Mouse (Mus musculus): ENCODE data around the gene Sympk. TPM values are rescaled to one million over a fixed set of nuclear protein-coding genes. Genes with fewer than 3 reads are reported as not detected.

The Sympk gene
- polyA plus RNA-seq, 1 experiment from 2014 or later, result 10.4 TPM

DNA sequence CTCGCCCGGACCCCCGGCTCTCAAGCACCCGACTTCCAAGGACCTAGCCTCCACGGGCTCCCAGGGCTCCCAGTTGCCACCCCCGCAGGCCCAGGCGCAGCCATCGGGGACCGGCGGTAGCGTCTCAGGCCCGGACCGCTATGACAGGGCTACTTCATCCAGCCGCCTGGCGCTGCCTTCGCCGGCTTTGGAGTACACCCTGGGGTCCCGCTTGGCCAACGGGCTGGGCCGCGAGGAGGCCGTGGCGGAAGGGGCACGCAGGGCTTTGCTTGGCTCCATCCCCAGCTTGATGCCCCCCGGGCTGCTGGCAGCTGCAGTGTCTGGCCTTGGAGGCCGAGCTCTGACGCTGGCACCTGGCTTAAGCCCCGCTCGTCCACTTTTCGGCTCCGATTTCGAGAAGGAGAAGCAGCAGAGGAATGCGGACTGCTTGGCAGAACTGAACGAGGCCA is 19.5 kb upstream of the Sympk start:
- 8% methylated on average over 34 of the region's 34 CpGs for WGBS
- Histone ChIP-seq H3K4me2 (replicated peaks; ENCODE audit: low read depth, low read length) (peak overlapping the region; percentile 95), H3K9me3 (ENCODE audit: low read length) (no peaks in the 10 kb centered on the region), H3K36me3 (ENCODE audit: insufficient read depth, low read length) (no peaks in the 10 kb centered on the region), H3K27ac (ENCODE audit: low read length) (peak overlapping the region; percentile 90), H3K9ac (replicated peaks; ENCODE audit: low read depth) (peak overlapping the region; percentile 65), H3K4me3 (ENCODE audit: low read depth, low read length) (peak overlapping the region; percentile 78), H3K27me3 (replicated peaks; ENCODE audit: insufficient read depth, low read length) (no peaks in the 10 kb centered on the region), H3K4me1 (ENCODE audit: insufficient read depth, low read depth, low read length) (peaks cover 38% of the 10 kb centered on the region)
- ATAC-seq, result peak; percentile 3; the same call in 1 of the 2 replicates
- TF ChIP-seq CTCF (IDR thresholded peaks at IDR 0.05), result no peak
- no peak for TF ChIP-seq EP300 (IDR thresholded peaks at IDR 0.05)
- no peak for DNase-seq (ENCODE audit: low spot score)

DNA sequence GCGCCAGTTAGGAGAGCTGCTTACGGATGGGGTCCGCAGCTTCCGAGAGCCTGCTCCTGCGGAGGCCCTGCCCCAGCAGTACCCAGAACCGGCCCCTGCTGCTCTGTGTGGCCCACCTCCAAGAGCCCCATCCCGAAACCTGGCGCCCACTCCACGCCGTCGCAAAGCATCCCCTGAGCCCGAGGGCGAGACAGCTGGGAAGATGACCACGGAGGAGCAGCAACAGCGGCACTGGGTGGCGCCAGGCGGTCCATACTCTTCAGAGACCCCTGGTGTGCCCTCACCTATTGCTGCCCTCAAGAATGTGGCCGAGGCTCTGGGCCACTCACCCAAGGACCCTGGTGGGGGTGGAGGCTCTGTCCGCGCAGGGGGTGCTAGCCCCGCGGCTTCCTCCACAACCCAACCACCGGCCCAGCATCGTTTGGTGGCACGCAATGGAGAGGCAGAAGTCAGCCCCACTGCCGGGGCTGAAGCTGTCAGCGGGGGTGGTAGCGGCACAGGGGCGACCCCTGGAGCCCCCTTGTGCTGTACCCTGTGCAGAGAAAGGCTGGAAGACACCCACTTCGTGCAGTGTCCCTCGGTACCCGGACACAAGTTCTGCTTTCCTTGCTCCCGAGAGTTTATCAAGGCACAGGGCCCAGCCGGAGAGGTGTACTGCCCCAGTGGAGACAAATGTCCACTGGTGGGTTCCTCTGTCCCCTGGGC is 18.6 kb upstream of the Sympk start:
- DNase-seq (ENCODE audit: low spot score) (no peak), ATAC-seq (no peak)
- H3K27me3 ChIP-seq (replicated peaks; ENCODE audit: insufficient read depth, low read length), result no peaks in the 10 kb centered on the region
- peak overlapping the region; percentile 95 for H3K4me2 ChIP-seq (replicated peaks; ENCODE audit: low read depth, low read length)
- H3K36me3 ChIP-seq (ENCODE audit: insufficient read depth, low read length), result no peaks in the 10 kb centered on the region
- no peak for TF ChIP-seq EP300 (IDR thresholded peaks at IDR 0.05)
- no peak for TF ChIP-seq CTCF (IDR thresholded peaks at IDR 0.05)
- H3K4me3 ChIP-seq (ENCODE audit: low read depth, low read length), result no peak overlapping the region
- no peak overlapping the region for H3K9ac ChIP-seq (replicated peaks; ENCODE audit: low read depth)
- H3K27ac ChIP-seq (ENCODE audit: low read length), result no peak overlapping the region
- H3K9me3 ChIP-seq (ENCODE audit: low read length), result no peaks in the 10 kb centered on the region
- H3K4me1 ChIP-seq (ENCODE audit: insufficient read depth, low read depth, low read length), result peaks cover 38% of the 10 kb centered on the region
- WGBS, result 74% methylated on average over 33 of the region's 34 CpGs

DNA sequence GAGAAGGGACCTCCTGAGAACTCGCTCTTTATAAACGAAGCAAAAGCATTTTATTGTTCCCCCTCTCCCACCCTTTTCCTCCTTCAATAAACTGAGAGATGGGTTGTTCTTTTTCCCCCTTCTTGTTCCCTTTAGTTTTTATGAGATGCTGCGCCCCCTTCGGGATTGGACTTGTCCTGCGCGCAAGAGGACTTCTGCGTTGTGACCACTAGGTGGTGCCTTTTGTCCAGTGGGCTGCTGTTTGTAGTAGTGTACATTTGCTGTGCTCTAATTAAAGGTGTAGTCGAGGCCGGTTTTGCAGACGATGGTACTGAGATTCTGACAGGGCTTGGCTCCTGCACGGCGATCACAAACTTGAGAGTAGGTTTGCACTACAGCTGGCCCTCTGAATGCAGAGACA is 17.7 kb upstream of the Sympk start:
- DNase-seq (ENCODE audit: low spot score), result peak; percentile 93
- H3K27me3 ChIP-seq (replicated peaks; ENCODE audit: insufficient read depth, low read length), result no peaks in the 10 kb centered on the region
- H3K36me3 ChIP-seq (ENCODE audit: insufficient read depth, low read length), result no peaks in the 10 kb centered on the region
- 5% methylated on average over 12 of the region's 12 CpGs for WGBS
- no peak overlapping the region for H3K4me2 ChIP-seq (replicated peaks; ENCODE audit: low read depth, low read length)
- H3K4me1 ChIP-seq (ENCODE audit: insufficient read depth, low read depth, low read length), result peaks cover 34% of the 10 kb centered on the region
- H3K4me3 ChIP-seq (ENCODE audit: low read depth, low read length), result no peak overlapping the region
- no peak for TF ChIP-seq EP300 (IDR thresholded peaks at IDR 0.05)
- peak; percentile 100 for TF ChIP-seq CTCF (IDR thresholded peaks at IDR 0.05)
- ATAC-seq, result peak; percentile 23
- no peak overlapping the region for H3K9ac ChIP-seq (replicated peaks; ENCODE audit: low read depth)
- no peak overlapping the region for H3K27ac ChIP-seq (ENCODE audit: low read length)
- H3K9me3 ChIP-seq (ENCODE audit: low read length), result no peaks in the 10 kb centered on the region

DNA sequence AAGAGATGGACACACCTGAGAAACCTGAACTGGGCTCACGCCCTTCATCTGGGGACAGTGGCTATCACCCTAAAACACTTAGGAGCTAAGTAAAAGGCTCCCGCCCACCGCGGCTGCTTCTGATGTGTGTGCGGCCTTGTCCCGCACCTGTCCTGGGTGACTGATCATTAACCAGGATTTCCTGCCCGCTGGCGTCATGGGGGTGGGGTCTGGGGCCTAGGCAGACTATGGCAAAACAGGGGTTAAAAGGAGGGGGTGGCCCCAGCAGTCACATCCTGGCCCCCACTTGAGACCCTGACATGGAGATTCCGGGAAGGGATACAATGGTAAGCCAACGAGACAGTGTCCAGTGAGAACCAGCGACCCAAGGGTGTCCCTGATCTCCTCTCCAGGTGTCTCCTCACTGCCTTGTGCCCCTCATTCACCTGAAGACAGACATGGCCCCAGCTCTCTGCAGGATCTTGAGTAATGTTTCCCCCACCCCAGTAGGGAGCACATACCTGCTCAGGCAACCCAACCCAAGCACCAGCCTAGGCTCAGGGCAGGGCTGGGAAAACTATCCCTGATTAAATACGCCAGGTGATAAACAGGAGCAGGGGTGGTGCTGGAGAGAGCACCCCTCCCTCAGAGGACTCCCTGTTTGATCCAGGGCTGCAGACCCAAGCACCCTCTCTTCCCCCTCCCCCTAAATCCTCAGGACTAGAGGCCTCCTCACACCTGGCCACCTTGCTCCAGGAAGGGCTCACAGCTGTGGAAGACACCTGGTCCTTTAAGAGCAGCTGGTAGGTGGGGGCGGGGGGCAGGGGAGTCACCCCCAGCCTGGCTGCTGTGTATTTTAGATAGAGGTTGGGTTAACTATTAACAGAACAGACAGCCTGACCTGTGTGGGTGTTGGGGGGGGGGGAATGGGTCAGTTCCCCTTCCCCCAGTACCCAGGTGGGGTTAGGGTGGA is 16.9 kb upstream of the Sympk start:
- WGBS, result 54% methylated on average over 13 of the region's 13 CpGs
- Histone ChIP-seq H3K9me3 (ENCODE audit: low read length) (no peaks in the 10 kb centered on the region), H3K36me3 (ENCODE audit: insufficient read depth, low read length) (no peaks in the 10 kb centered on the region), H3K9ac (replicated peaks; ENCODE audit: low read depth) (no peak overlapping the region), H3K4me1 (ENCODE audit: insufficient read depth, low read depth, low read length) (peaks cover 30% of the 10 kb centered on the region), H3K4me3 (ENCODE audit: low read depth, low read length) (no peak overlapping the region), H3K27me3 (replicated peaks; ENCODE audit: insufficient read depth, low read length) (no peaks in the 10 kb centered on the region), H3K4me2 (replicated peaks; ENCODE audit: low read depth, low read length) (no peak overlapping the region), H3K27ac (ENCODE audit: low read length) (no peak overlapping the region)
- no peak for DNase-seq (ENCODE audit: low spot score)
- TF ChIP-seq EP300 (IDR thresholded peaks at IDR 0.05), result no peak
- TF ChIP-seq CTCF (IDR thresholded peaks at IDR 0.05), result no peak
- ATAC-seq, result no peak

DNA sequence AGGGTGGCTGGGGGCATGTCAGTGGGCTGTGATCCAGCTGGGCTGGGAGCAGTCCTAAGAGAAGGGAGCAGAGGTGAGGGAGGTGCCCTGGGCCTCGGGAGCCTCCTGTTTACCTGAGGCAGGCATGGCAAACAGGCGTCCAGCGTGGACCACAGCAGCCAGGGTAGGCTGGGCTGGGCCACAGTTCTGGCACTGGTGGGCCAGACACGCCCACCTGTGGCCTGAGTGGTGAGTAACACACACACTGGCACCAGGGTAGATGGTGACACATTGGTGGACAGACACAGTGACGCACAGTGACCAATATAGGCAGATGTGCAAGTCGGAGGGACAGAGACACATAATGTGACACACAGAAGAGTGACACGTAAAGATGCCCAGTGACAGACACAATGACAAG is 13.6 kb upstream of the Sympk start:
- Histone ChIP-seq H3K27ac (ENCODE audit: low read length) (no peak overlapping the region), H3K4me2 (replicated peaks; ENCODE audit: low read depth, low read length) (no peak overlapping the region), H3K9me3 (ENCODE audit: low read length) (no peaks in the 10 kb centered on the region), H3K36me3 (ENCODE audit: insufficient read depth, low read length) (no peaks in the 10 kb centered on the region), H3K9ac (replicated peaks; ENCODE audit: low read depth) (no peak overlapping the region), H3K4me1 (ENCODE audit: insufficient read depth, low read depth, low read length) (peaks cover 17% of the 10 kb centered on the region), H3K27me3 (replicated peaks; ENCODE audit: insufficient read depth, low read length) (no peaks in the 10 kb centered on the region), H3K4me3 (ENCODE audit: low read depth, low read length) (no peak overlapping the region)
- TF ChIP-seq EP300 (IDR thresholded peaks at IDR 0.05) (no peak), CTCF (IDR thresholded peaks at IDR 0.05) (no peak)
- 68% methylated on average over 7 of the region's 7 CpGs for WGBS
- DNase-seq (ENCODE audit: low spot score) (no peak), ATAC-seq (no peak)

DNA sequence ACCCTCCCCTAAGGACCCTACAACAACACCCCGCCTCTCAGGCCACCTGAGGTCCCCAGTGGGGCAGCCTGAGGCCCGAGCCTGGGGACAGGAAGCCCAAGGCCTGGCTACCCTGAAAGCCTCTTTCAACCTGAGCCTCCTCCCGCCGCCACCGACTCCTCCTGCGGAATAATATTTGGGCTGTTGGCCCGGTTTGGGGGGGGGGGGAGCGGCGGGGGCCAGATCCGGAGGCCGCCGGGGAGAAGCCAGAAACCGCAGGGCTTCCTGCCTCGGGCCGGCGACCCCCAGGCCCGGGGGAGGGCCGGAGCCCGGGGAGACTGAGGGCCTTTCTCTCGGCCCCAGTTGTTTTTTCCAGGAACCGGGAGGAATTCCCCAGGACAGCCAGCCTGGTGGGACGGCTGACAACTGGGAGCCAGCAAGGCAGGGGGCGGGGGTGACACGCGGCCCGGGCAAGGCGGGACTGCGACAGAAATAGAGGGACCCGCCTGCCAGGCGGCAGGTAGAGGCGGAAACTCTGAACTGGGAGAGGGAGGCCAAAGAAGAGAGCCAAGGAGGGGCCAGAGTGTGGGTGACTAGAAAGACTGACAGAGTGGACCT is 12.1 kb upstream of the Sympk start:
- peak overlapping the region; percentile 77 for H3K27ac ChIP-seq (ENCODE audit: low read length)

More for the DNA sequence above, 12.1 kb upstream of the Sympk start:
- DNase-seq (ENCODE audit: low spot score) (peak; percentile 72), ATAC-seq (peak; percentile 73)
- peak overlapping the region; percentile 83 for H3K9ac ChIP-seq (replicated peaks; ENCODE audit: low read depth)
- H3K36me3 ChIP-seq (ENCODE audit: insufficient read depth, low read length), result no peaks in the 10 kb centered on the region
- H3K9me3 ChIP-seq (ENCODE audit: low read length), result no peaks in the 10 kb centered on the region
- TF ChIP-seq CTCF (IDR thresholded peaks at IDR 0.05), result no peak
- TF ChIP-seq EP300 (IDR thresholded peaks at IDR 0.05), result no peak
- H3K4me2 ChIP-seq (replicated peaks; ENCODE audit: low read depth, low read length), result peak overlapping the region; percentile 76
- peak overlapping the region; percentile 38 for H3K4me3 ChIP-seq (ENCODE audit: low read depth, low read length)
- H3K27me3 ChIP-seq (replicated peaks; ENCODE audit: insufficient read depth, low read length), result no peaks in the 10 kb centered on the region
- WGBS, result under 1% methylated on average over 26 of the region's 31 CpGs
- 0 out of 2 replicates have a peak, but pooled peaks cover 6% of the 10 kb centered on the region for H3K4me1 ChIP-seq (ENCODE audit: insufficient read depth, low read depth, low read length)

Measured in lung, postnatal 0 days (tissue).